Mouse (Mus musculus): ENCODE data around the gene Tet1. TPM values are rescaled to one million over a fixed set of nuclear protein-coding genes. Genes with fewer than 3 reads are reported as not detected.

Tet1 gene
- total RNA-seq, 2 experiments from 2014 or later, result 1.2 to 2.5 TPM

GRCm38 (mm10) chr10:62892549-62893232, 16.1 kb downstream of the Tet1 start:
- no peak for DNase-seq (ENCODE audit: low spot score)

GRCm38 (mm10) chr10:62891025-62891424, 17.8 kb downstream of the Tet1 start:
- DNase-seq (ENCODE audit: low spot score), result no peak

- DNase-seq (ENCODE audit: low spot score), result peak; percentile 45
Observed at GRCm38 (mm10) chr10:62886799-62887591, 21.8 kb downstream of the Tet1 start.

GRCm38 (mm10) chr10:62885969-62886798, 22.6 kb downstream of the Tet1 start:
- no peak for DNase-seq (ENCODE audit: low spot score)

GRCm38 (mm10) chr10:62885460-62885859, 23.3 kb downstream of the Tet1 start:
- no peak for DNase-seq (ENCODE audit: low spot score)

DNA sequence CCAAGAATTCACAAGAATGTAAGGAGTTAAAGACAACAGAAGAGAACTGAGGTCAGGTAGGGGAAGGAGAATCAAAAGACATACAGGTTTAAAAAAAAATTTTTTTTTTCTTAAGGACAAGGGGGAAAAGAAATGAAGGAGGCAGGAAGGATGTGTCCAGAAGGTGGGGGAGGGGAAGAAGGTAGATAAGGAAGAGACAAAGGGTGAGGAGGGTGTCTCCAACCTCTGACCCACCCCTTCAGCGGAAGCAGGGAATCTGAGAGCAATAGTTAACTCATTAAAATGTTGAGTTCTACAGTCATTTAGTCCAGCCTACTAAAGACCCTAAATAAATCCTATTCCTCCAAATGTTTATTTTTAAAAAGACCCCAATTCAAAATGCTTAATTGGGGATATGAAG, 24.3 kb downstream of the Tet1 start:
- DNase-seq (ENCODE audit: low spot score), result no peak

GRCm38 (mm10) chr10:62883933-62884372, 24.8 kb downstream of the Tet1 start:
- no peak for DNase-seq (ENCODE audit: low spot score)

GRCm38 (mm10) chr10:62881211-62881610, 27.6 kb downstream of the Tet1 start:
- DNase-seq (ENCODE audit: low spot score), result no peak

DNA sequence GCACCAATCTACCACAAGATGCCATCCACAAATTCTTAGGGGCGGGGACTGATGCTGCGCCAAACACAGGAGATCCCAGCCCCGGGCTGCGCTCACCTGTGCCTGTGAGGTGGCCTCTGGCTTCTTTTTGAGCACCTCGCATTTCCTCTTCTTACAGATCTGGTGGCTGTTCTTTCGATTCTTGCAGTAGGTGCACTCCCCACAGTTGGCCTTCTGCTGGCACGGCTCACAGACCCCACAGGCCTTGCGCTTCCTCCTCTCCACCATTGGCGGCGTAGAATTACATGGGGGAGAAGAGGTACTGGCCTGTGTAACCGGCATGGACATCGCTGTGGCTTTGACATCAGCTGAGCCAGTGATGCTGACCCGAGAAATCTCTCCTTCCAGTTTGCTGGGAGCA, 30.7 kb downstream of the Tet1 start:
- DNase-seq (ENCODE audit: low spot score), result no peak

DNA sequence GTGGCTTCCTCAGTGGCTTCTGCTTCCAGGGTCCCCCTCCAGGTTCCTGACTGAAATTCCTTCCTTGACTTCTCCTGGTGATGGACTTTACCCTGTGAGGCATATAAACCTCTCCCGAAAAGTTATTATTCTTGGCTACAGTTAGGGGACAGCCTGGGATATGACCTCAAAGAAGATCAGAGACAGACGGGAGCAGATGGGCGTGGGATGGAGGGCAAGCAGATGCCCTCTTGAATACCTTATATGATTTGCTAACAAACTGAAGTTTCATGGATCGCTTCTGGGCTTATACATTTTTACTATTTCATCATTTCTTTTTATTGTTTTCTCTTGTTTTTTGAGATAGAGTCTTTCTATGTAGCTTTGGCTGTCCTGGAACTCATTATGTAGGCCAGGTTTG, 33.2 kb downstream of the Tet1 start:
- DNase-seq (ENCODE audit: low spot score), result no peak

- DNase-seq (ENCODE audit: low spot score), result no peak
Observed at GRCm38 (mm10) chr10:62874828-62875227, 34.0 kb downstream of the Tet1 start.

DNA sequence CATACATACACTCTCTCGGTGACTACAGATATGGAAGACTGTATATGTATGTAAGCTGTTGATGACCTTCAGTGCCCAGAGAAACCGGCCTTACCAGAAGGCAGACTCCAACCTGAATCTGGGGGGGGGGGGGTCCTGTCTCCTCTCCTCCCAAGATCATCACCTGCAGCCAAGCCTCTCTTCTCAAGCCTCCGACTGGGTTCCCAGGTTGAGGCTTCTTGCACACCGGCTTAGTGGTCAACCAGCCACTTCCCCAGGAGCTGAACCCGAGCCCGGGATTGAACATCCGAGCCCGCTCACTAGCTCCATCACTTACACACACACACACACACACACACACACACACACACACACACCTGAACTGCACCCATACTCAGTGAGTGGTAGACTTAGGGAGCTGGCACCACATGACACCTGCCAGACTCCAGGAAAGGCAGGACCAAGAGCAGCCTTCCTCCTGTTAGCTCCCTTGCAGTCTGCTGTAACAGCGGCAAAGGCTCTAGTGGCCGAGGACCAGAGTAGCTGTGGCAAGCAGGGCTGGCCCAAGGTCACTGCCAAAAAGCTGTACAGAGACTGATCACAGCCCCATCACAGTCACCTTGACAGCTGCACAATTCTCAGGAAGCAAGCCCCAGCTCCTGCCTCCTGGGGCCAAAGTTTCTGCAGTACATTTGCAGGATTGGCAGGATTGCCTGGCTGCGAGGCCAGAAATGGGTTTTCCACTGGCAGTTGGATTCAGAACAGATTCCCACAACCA, 42.6 kb downstream of the Tet1 start:
- peak; percentile 20 for DNase-seq (ENCODE audit: low spot score)

DNA sequence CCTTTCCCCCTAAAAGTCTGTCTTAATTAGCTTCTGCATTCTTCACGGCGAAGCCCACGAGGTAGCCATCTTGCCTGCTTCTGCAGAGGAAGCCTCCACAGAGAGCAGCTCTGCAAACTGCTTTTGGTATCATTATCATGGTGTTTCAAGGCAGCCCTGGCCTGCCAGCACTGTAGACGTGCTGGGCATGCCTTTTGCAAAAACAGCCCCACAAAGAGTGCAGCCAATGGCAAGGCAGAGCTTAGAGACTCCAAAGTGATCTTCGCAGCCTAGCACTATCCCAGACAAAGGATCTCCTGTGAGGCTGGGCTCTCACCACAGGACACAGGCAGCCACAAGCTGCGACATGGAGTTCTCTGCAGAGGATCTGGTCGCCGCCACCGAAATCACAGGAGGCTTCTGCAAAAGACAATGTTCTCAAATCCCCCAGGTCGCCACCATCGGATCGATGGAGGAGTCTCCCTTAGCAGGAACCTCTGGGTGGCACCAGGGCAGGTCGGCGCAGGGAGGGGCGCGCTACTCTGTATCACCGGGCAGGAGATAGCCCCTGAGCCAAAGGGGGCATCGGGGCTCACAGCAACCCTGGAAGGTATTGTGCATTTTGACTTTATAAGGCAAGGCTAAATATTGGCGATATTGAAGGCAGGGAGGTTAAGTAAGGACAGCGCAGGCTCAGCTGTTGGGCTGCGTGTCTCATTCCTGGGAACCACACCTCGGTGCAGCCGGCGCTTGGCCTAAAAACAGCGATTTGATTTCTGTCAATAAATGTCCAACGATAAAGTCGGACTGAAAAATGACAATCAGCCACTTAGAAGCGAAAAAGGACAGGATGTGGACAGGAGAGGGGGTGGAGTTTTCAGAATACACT, 43.4 kb downstream of the Tet1 start:
- DNase-seq (ENCODE audit: low spot score), result peak; percentile 54

DNA sequence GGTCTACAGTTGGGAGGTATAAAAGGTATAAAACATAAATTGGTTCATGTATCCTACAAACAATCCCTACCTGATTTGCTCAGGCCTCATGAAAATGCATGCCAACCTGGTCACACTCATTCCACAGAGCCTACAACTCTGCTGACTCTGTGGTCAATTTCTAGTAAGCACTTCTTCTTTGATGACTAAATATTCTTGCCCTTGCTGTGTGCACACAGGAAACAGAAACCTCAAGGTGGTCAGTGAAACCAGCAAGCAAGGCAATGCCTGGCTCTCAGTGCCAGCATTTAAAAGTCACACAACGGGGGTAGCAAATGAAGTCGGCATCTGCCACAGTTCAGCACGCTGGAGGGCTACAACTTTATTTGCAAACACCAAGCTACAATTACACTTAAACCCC, 45.2 kb downstream of the Tet1 start:
- no peak for DNase-seq (ENCODE audit: low spot score)

DNA sequence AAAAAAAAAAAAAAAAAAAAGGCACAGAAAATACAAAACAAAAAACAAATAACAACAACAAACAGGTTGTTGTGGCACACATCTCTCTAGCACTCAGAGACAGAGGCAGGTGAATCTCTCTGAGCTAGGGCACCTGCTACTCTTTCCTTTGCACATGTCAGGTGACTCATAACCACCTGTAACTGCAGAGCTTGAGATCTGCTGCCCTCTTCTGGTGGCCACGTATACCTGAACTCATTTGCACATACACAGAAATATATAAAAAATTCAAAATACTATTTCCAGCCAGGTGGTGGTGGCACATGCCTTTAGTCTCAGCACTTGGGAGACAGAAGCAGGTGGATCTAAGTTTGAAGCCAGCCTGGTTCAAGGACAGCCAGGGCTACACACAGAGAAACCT, 46.4 kb downstream of the Tet1 start:
- DNase-seq (ENCODE audit: low spot score), result no peak

DNA sequence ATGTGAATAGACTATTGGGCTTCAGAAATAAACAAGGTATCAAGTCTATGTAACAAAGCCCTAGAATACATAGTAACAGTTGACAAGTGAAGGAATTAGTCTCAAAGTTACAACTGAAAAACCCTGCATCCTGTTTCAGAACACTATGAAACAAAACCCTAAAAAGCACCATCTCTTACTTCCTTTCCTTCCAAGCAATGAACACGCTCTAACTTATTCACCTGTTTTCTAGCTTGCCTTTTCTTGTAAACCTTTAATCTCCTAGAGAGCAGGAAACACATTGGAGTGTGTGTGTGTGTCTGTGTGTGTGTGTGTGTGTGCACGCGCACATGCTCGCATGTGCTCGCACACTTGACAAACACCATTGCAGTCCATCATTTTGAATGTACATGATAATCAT, 49.8 kb downstream of the Tet1 start:
- no peak for DNase-seq (ENCODE audit: low spot score)

DNA sequence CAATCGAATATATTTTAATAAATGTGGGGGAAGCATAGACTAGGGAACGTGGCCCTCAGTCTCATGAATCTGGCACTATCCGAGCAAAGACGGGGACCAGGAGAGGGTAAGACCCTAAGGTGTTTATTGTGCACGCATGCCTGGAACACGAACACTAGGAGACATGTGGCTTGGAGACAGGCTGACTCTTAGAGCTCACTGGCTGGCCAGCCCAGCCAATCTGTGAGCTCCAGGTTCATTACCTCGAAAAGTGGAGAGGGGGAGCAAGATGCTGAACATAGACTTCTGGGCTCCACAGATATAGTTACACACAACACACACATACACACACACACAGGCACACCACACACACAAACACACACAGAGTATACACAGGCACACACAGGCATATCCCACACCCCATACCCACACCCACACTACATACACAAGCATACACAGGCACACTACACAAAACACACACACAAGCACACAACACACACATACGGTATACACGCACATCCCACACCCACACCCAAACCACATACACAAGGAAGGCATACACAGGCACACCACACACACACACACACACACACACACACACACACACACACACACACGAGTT, 52.0 kb downstream of the Tet1 start:
- no peak for DNase-seq (ENCODE audit: low spot score)

DNA sequence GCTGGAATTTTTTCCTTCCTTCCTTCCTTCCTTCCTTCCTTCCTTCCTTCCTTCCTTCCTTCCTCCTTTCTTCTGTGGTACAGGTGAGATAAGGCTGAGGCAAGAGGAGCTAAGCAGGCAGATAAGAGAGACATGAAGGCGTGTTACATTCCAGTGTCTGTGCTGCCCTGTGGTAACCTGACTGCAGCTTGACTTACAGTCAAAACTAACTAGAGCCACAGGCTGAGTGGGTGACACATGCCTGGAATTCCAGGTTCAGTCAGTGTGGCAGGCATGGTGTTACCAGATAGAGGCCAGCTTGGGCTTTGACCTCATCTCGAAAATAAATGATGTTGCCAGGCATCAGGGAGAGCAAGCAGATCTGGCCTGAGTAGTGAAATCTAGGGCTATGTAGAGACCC, 53.8 kb downstream of the Tet1 start:
- no peak for DNase-seq (ENCODE audit: low spot score)

DNA sequence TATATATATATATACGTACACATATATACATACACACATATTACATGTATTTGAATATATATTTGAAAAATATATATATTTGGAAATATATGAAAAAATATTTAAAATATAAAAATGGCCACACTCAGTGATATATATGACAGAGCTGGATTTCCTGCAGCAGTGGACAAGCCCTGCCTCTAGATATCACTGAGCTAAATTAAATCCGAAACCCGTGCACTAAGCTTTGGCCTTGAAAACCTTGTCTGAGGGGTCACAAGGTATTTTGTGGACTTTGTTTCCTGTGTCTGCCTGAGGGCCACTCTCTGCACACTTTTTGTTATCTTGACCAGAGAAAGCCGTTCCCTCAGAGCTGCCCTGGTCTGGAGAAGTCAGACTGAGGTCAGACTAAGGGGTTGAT, 54.2 kb downstream of the Tet1 start:
- DNase-seq (ENCODE audit: low spot score), result no peak

DNA sequence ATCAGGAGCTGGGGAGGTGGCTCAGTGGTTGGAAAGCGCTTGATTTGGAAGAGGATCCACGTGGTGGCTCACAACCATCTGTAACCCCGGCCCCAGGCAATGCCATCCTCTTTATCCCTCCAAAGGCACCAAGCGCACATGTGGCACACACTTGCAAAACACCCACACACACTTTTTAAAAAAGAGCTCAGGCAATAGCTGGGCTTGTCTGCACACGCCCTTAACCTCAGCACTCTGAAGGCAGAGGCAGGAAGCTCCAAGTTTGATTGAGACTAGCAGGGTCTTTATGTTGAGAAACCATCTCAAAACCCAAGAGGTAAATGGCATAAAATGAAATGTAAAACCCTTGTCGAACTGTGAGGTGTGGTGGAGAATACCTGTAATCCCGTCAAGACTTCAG, 57.2 kb downstream of the Tet1 start:
- no peak for DNase-seq (ENCODE audit: low spot score)

Data from gastrocnemius, adult 18-20 months (tissue).